Mouse (Mus musculus): ENCODE results near the gene Cgrrf1. TPM values are rescaled to one million over a fixed set of nuclear protein-coding genes. Genes with fewer than 3 reads are reported as not detected.

Gene Cgrrf1
- polyA plus RNA-seq, 1 experiment from 2014 or later = 30.6 TPM

GRCm38 (mm10) chr14:46790723-46791122, 41.2 kb upstream of the Cgrrf1 start:
- Histone ChIP-seq H3K4me2 (replicated peaks; ENCODE audit: low read depth, low read length) (no peak overlapping the region), H3K4me3 (ENCODE audit: low read depth, low read length) (no peak overlapping the region), H3K9me3 (ENCODE audit: control insufficient read depth, low read depth, low read length) (no peaks in the 10 kb centered on the region), H3K4me1 (ENCODE audit: control insufficient read depth, insufficient read depth, low read length) (peaks cover 14% of the 10 kb centered on the region; the same call in 1 of the 2 replicates), H3K27me3 (ENCODE audit: control insufficient read depth, insufficient read depth, low read length) (no peaks in the 10 kb centered on the region), H3K27ac (ENCODE audit: low read length) (no peak overlapping the region), H3K9ac (replicated peaks; ENCODE audit: low read depth, low read length) (no peak overlapping the region), H3K36me3 (ENCODE audit: control insufficient read depth, insufficient read depth, low read length) (no peaks in the 10 kb centered on the region)
- no peak for ATAC-seq (ENCODE audit: insufficient number of reproducible peaks, insufficient read depth, low FRiP score, low read depth)
- WGBS = 89% methylated on average over 6 of the region's 6 CpGs

GRCm38 (mm10) chr14:46794157-46794556, 37.8 kb upstream of the Cgrrf1 start:
- no peaks in the 10 kb centered on the region for H3K27me3 ChIP-seq (ENCODE audit: control insufficient read depth, insufficient read depth, low read length)
- H3K4me3 ChIP-seq (ENCODE audit: low read depth, low read length) = no peak overlapping the region
- H3K4me2 ChIP-seq (replicated peaks; ENCODE audit: low read depth, low read length) = no peak overlapping the region
- H3K27ac ChIP-seq (ENCODE audit: low read length) = no peak overlapping the region
- no peaks in the 10 kb centered on the region for H3K9me3 ChIP-seq (ENCODE audit: control insufficient read depth, low read depth, low read length)
- no peaks in the 10 kb centered on the region for H3K4me1 ChIP-seq (ENCODE audit: control insufficient read depth, insufficient read depth, low read length)
- H3K9ac ChIP-seq (replicated peaks; ENCODE audit: low read depth, low read length) = no peak overlapping the region
- WGBS = 83% methylated on average over 5 of the region's 5 CpGs
- H3K36me3 ChIP-seq (ENCODE audit: control insufficient read depth, insufficient read depth, low read length) = no peaks in the 10 kb centered on the region
- no peak for ATAC-seq (ENCODE audit: insufficient number of reproducible peaks, insufficient read depth, low FRiP score, low read depth)

GRCm38 (mm10) chr14:46800684-46801345, 31.1 kb upstream of the Cgrrf1 start:
- H3K27ac ChIP-seq (ENCODE audit: low read length) = no peak overlapping the region

GRCm38 (mm10) chr14:46803259-46803658, 28.7 kb upstream of the Cgrrf1 start:
- 85% methylated on average over 4 of the region's 4 CpGs for WGBS
- H3K36me3 ChIP-seq (ENCODE audit: control insufficient read depth, insufficient read depth, low read length) = no peaks in the 10 kb centered on the region; the same call in 1 of the 2 replicates
- no peaks in the 10 kb centered on the region for H3K9me3 ChIP-seq (ENCODE audit: control insufficient read depth, low read depth, low read length)
- H3K27me3 ChIP-seq (ENCODE audit: control insufficient read depth, insufficient read depth, low read length) = no peaks in the 10 kb centered on the region
- H3K4me1 ChIP-seq (ENCODE audit: control insufficient read depth, insufficient read depth, low read length) = no peaks in the 10 kb centered on the region
- H3K4me3 ChIP-seq (ENCODE audit: low read depth, low read length) = no peak overlapping the region
- ATAC-seq (ENCODE audit: insufficient number of reproducible peaks, insufficient read depth, low FRiP score, low read depth) = no peak
- H3K4me2 ChIP-seq (replicated peaks; ENCODE audit: low read depth, low read length) = no peak overlapping the region
- no peak overlapping the region for H3K27ac ChIP-seq (ENCODE audit: low read length)
- H3K9ac ChIP-seq (replicated peaks; ENCODE audit: low read depth, low read length) = no peak overlapping the region

More at GRCm38 (mm10) chr14:46800684-46801345, 31.1 kb upstream of the Cgrrf1 start:
- Histone ChIP-seq H3K4me2 (replicated peaks; ENCODE audit: low read depth, low read length) (no peak overlapping the region), H3K4me3 (ENCODE audit: low read depth, low read length) (no peak overlapping the region), H3K4me1 (ENCODE audit: control insufficient read depth, insufficient read depth, low read length) (no peaks in the 10 kb centered on the region), H3K36me3 (ENCODE audit: control insufficient read depth, insufficient read depth, low read length) (no peaks in the 10 kb centered on the region), H3K27me3 (ENCODE audit: control insufficient read depth, insufficient read depth, low read length) (no peaks in the 10 kb centered on the region), H3K9me3 (ENCODE audit: control insufficient read depth, low read depth, low read length) (no peaks in the 10 kb centered on the region), H3K9ac (replicated peaks; ENCODE audit: low read depth, low read length) (no peak overlapping the region)
- 67% methylated on average over 3 of the region's 3 CpGs for WGBS
- no peak for ATAC-seq (ENCODE audit: insufficient number of reproducible peaks, insufficient read depth, low FRiP score, low read depth)

- no peak overlapping the region for H3K4me2 ChIP-seq (replicated peaks; ENCODE audit: low read depth, low read length)
- no peak overlapping the region for H3K4me3 ChIP-seq (ENCODE audit: low read depth, low read length)
- H3K27ac ChIP-seq (ENCODE audit: low read length) = no peak overlapping the region
- H3K27me3 ChIP-seq (ENCODE audit: control insufficient read depth, insufficient read depth, low read length) = no peaks in the 10 kb centered on the region
- 80% methylated on average over 1 of the region's 1 CpGs for WGBS
- no peaks in the 10 kb centered on the region; the same call in 1 of the 2 replicates for H3K36me3 ChIP-seq (ENCODE audit: control insufficient read depth, insufficient read depth, low read length)
- no peak for ATAC-seq (ENCODE audit: insufficient number of reproducible peaks, insufficient read depth, low FRiP score, low read depth)
- H3K9ac ChIP-seq (replicated peaks; ENCODE audit: low read depth, low read length) = no peak overlapping the region
- H3K9me3 ChIP-seq (ENCODE audit: control insufficient read depth, low read depth, low read length) = no peaks in the 10 kb centered on the region
- no peaks in the 10 kb centered on the region for H3K4me1 ChIP-seq (ENCODE audit: control insufficient read depth, insufficient read depth, low read length)
Observed at GRCm38 (mm10) chr14:46803791-46804190, 28.1 kb upstream of the Cgrrf1 start.

- Histone ChIP-seq H3K4me1 (ENCODE audit: control insufficient read depth, insufficient read depth, low read length) (no peaks in the 10 kb centered on the region), H3K27ac (ENCODE audit: low read length) (no peak overlapping the region), H3K4me3 (ENCODE audit: low read depth, low read length) (no peak overlapping the region), H3K27me3 (ENCODE audit: control insufficient read depth, insufficient read depth, low read length) (no peaks in the 10 kb centered on the region), H3K4me2 (replicated peaks; ENCODE audit: low read depth, low read length) (no peak overlapping the region), H3K9me3 (ENCODE audit: control insufficient read depth, low read depth, low read length) (no peaks in the 10 kb centered on the region), H3K9ac (replicated peaks; ENCODE audit: low read depth, low read length) (no peak overlapping the region), H3K36me3 (ENCODE audit: control insufficient read depth, insufficient read depth, low read length) (peaks cover 11% of the 10 kb centered on the region)
- ATAC-seq (ENCODE audit: insufficient number of reproducible peaks, insufficient read depth, low FRiP score, low read depth) = no peak
- 85% methylated on average over 5 of the region's 5 CpGs for WGBS
Observed at GRCm38 (mm10) chr14:46806186-46806585, 25.7 kb upstream of the Cgrrf1 start.

- no peaks in the 10 kb centered on the region for H3K27me3 ChIP-seq (ENCODE audit: control insufficient read depth, insufficient read depth, low read length)
- no peak overlapping the region for H3K27ac ChIP-seq (ENCODE audit: low read length)
- peaks cover 22% of the 10 kb centered on the region for H3K36me3 ChIP-seq (ENCODE audit: control insufficient read depth, insufficient read depth, low read length)
- H3K4me3 ChIP-seq (ENCODE audit: low read depth, low read length) = no peak overlapping the region
- H3K4me2 ChIP-seq (replicated peaks; ENCODE audit: low read depth, low read length) = no peak overlapping the region
- H3K9ac ChIP-seq (replicated peaks; ENCODE audit: low read depth, low read length) = no peak overlapping the region
- 82% methylated on average over 3 of the region's 3 CpGs for WGBS
- H3K9me3 ChIP-seq (ENCODE audit: control insufficient read depth, low read depth, low read length) = no peaks in the 10 kb centered on the region
- ATAC-seq (ENCODE audit: insufficient number of reproducible peaks, insufficient read depth, low FRiP score, low read depth) = no peak
- H3K4me1 ChIP-seq (ENCODE audit: control insufficient read depth, insufficient read depth, low read length) = no peaks in the 10 kb centered on the region
Observed at GRCm38 (mm10) chr14:46807927-46808326, 24.0 kb upstream of the Cgrrf1 start.

- H3K9ac ChIP-seq (replicated peaks; ENCODE audit: low read depth, low read length) = no peak overlapping the region
- H3K27me3 ChIP-seq (ENCODE audit: control insufficient read depth, insufficient read depth, low read length) = no peaks in the 10 kb centered on the region
- WGBS = 84% methylated on average over 6 of the region's 6 CpGs
- H3K4me2 ChIP-seq (replicated peaks; ENCODE audit: low read depth, low read length) = no peak overlapping the region
- H3K9me3 ChIP-seq (ENCODE audit: control insufficient read depth, low read depth, low read length) = no peaks in the 10 kb centered on the region
- peaks cover 38% of the 10 kb centered on the region for H3K36me3 ChIP-seq (ENCODE audit: control insufficient read depth, insufficient read depth, low read length)
- H3K4me3 ChIP-seq (ENCODE audit: low read depth, low read length) = no peak overlapping the region
- H3K27ac ChIP-seq (ENCODE audit: low read length) = no peak overlapping the region
- peaks cover 3% of the 10 kb centered on the region for H3K4me1 ChIP-seq (ENCODE audit: control insufficient read depth, insufficient read depth, low read length)
- ATAC-seq (ENCODE audit: insufficient number of reproducible peaks, insufficient read depth, low FRiP score, low read depth) = no peak
Observed at GRCm38 (mm10) chr14:46815640-46816039, 16.3 kb upstream of the Cgrrf1 start.
